Mouse (Mus musculus): ENCODE results near the gene Rab8b. TPM values are rescaled to one million over a fixed set of nuclear protein-coding genes. Genes with fewer than 3 reads are reported as not detected.

Rab8b gene
- 8.2 and 11.1 TPM in 2 replicates for polyA plus RNA-seq (2021; fragmentation: Nextera tagmentation)
- long read RNA-seq, experiment 1, full-length matches to known transcripts, result 7 of 24 reads
- long read RNA-seq, experiment 1, partial matches to known transcripts, result 0 of 24 reads
- long read RNA-seq, experiment 1, other reads (novel, unspliced or antisense), result 17 of 24 reads
- long read RNA-seq, experiment 2, full-length matches to known transcripts, result 58 of 71 reads
- long read RNA-seq, experiment 2, partial matches to known transcripts, result 1 of 71 reads
- long read RNA-seq, experiment 2, other reads (novel, unspliced or antisense), result 12 of 71 reads

GRCm38 (mm10) chr9:66919382-66919971 is at the start of gene Rab8b:
Rab8b (minus strand) TSS chr9:66919687.

DNA sequence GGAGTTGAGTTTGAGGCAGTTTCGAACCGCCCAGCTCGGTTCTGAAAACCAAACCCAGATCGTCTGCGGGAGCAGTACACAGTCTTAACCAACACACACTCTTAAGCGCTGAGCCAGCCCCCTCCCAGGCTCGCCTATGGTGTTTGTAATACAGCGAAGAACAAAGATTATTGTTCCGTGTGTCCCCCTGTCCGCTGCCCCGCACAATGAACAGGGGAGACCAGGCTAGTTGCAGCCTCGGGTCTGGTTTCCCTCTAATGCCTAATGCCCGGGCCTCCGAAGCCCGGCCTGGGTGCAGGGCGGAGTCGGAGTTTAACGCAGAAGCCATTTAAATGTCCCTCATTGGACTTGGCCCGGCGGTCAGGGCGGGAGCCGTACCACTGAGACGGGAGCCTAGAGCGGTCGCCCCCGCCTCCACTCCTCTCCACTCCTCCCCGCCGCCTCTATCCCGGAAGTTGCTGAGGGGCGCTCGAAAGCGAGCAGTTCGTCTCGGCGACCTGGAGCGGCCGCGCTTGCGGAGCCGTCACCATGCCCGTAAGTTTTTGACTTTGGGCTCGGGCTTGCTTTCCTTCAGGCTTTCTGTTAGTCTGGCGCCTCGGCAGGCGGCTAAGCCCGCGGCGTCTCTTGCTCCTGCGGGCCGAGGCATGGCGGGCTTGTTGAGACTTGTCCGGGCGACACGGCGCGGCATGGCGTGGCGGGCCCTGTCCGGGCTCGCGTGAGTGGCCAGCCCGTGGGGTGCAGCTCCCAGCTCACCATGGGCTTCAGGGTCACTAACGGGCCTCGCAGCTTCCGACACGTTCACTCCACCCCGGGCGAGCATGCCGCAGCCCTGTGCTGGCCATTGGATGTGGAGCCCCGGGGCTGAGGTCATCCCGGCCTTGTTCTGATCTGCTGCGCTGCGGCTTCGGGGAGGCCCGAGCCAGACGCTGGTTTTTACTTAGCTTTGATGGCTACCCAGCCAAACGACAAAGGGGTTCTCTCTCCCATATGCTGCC is 26.5 kb upstream of the Rab8b start, which contains the start of gene Rps27l:
Gene Rps27l (plus strand): TSS at position 440 of the 995 bp plus-strand sequence.

DNA sequence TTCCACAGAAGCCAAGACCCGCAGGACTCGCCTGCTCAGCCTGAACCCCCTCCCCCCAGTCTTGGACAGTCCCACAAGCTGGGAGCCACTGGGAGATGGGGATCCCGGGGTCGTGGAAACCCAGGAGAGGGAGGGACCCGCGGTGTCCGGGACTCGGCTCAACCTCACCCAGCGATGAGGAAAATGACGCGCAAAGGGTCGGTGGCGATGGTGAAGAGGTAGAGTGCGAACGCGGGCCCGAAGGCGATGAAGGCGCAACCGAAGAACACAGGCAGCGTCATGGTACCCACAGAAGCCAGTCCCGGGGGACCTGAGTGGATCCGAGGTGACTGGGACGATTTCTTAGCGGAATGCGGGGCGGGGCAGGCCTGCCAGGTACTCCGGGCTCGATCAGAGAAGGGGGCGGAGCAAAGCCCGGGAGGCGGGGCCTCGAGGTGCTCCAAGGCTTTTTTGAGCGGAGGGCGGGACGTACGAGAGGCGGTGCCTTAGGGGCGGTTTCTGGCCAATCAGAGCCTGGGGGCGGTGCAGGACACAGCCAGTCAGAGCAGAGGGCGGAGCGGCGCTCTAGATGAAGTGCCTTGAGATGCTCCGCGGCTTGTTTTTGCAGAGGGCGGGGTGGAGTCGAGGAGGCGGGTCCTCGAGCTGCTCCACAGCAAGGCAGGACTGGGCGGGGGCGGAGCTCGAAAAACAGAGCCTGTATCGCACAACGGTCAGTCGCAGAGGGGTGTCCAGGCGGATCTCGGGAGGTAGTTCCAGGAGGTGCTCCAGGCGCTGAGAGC is 85.0 kb downstream of the Rab8b start, which contains the start of gene Aph1c:
Gene Aph1c (minus strand): TSS at position 409 of the 779 bp plus-strand sequence.

DNA sequence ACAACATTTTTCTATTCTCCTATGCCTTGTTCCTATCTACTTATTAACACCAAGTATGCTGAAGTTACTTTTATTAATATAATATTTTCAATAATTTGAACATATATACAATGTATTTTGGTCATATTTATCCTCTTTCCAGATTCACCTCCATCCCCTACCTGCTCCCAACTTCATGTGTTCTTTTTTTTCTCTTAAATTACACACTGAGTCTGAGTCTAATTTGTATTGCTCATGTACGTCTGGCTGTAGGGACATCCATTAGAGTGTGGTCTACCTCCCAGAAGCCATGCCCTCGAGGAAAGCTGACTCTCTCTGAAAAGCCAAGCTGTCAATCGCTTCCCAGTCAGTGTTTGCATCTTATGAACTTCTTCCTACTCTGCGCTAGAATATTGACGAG is 122.7 kb downstream of the Rab8b start, which contains the start of gene Gm10647:
Gene Gm10647 (plus strand): TSS at position 301 of the 400 bp plus-strand sequence.

DNA sequence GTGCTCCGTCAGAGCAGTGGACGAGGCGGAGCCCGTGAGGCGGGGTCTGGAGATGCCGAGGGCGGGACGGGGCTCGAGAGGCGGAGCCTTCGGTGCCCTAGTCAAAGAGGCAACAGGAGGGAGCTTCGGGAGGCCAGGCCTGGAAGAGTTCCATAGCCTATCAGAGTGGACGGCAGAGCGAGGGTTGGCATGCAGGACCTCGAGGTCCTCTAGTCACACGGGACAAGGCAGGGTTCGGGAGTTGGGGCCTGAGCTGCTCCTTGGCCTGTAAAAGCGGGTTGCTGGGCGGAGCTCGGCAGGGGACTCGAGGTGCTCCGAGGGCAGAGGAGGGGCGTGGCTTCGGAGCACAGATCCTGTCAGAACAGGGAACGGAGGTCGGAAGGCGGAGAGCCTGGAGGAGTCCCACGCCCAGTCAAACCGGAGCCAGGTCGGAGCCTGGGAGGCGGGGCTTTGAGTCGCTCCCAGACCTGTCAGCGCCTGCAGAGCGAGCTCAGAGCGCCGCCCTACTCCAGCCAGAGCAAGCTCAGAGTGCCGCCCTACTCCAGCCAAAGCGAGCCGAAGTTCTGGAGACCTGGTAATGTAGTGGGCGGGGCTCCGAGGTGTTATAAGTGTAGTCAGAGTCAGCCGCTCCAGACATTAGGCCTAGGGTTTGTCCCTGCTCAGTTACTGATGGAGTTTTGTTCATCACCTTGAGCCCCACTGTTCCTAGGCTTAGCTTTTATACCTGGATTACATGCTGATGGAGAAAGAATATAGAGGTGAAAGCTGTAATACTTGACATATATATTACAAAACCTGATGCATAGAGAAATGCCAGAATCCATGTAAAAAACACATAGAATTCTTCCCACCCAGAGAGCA is 123.8 kb downstream of the Rab8b start, which contains the start of gene Aph1b:
Gene Aph1b (minus strand): TSS at position 27 of the 861 bp plus-strand sequence.

Other genes starting within 250 kb of the Rab8b start
- 27.8 and 69.7 TPM in 2 replicates for gene Car12, start 206.0 kb downstream of the Rab8b start, polyA plus RNA-seq (2021; fragmentation: Nextera tagmentation)
- 9.0 and 12.8 TPM in 2 replicates for gene Aph1b, start 124.2 kb downstream of the Rab8b start, polyA plus RNA-seq (2021; fragmentation: Nextera tagmentation)
- gene Gm10647, start 122.6 kb downstream of the Rab8b start, polyA plus RNA-seq (2021; fragmentation: Nextera tagmentation), result 0.10 TPM in 1 of 2 replicates, not detected in the other
- gene Aph1c, start 85.0 kb downstream of the Rab8b start, polyA plus RNA-seq (2021; fragmentation: Nextera tagmentation), result 8.9 and 13.9 TPM in 2 replicates
- 128 and 171 TPM in 2 replicates for gene Rps27l, start 26.4 kb upstream of the Rab8b start, polyA plus RNA-seq (2021; fragmentation: Nextera tagmentation)
- gene Lactb, start 55.8 kb upstream of the Rab8b start, polyA plus RNA-seq (2021; fragmentation: Nextera tagmentation), result 2.9 and 3.4 TPM in 2 replicates
- 199 and 212 TPM in 2 replicates for gene Tpm1, start 129.7 kb upstream of the Rab8b start, polyA plus RNA-seq (2021; fragmentation: Nextera tagmentation)

Measured in layer of hippocampus, adult 6 months (tissue).